Mouse (Mus musculus) ES-Bruce4 (cell line): ENCODE data around the gene Lhpp. TPM values are rescaled to one million over a fixed set of nuclear protein-coding genes. Genes with fewer than 3 reads are reported as not detected.

Source experiments
- H3K27ac ChIP-seq: 2 replicates; pipeline ENCODE4 v1.5.1; 2012; ENCODE audit warnings: low read length, inconsistent platforms; ENCODE audit not compliant: insufficient read depth
- H3K27me3 ChIP-seq: 2 replicates; pipeline ENCODE4 v1.6.1; 2012; ENCODE audit warnings: mild to moderate bottlenecking, low read length, inconsistent platforms; ENCODE audit not compliant: control insufficient read depth, poor library complexity, insufficient read depth, severe bottlenecking
- H3K36me3 ChIP-seq: 2 replicates; pipeline ENCODE4 v1.6.1; 2012; ENCODE audit warnings: inconsistent platforms, mild to moderate bottlenecking, low read length, moderate library complexity; ENCODE audit not compliant: control insufficient read depth, poor library complexity, insufficient read depth, severe bottlenecking
- H3K4me1 ChIP-seq: one replicate; pipeline ENCODE4 v1.8.1; 2011; ENCODE audit warnings: low read length; ENCODE audit not compliant: control insufficient read depth, insufficient read depth
- H3K4me3 ChIP-seq: 2 replicates; pipeline ENCODE4 v1.5.1; 2011; ENCODE audit warnings: low read depth, mild to moderate bottlenecking, low read length
- H3K9ac ChIP-seq: 2 replicates; pipeline ENCODE4 v1.6.1; 2012; ENCODE audit warnings: low read depth, mild to moderate bottlenecking, inconsistent platforms; ENCODE audit not compliant: poor library complexity, severe bottlenecking
- H3K9me3 ChIP-seq: replicated peaks from 2 replicates; pipeline ENCODE4 v1.6.1; 2012; ENCODE audit warnings: mild to moderate bottlenecking, low read length, inconsistent platforms; ENCODE audit not compliant: control insufficient read depth, poor library complexity, insufficient read depth, severe bottlenecking
- CTCF ChIP-seq: IDR thresholded peaks from one replicate; pipeline ENCODE4 v1.8.1; 2011; ENCODE audit warnings: low read depth, low read length
- EP300 ChIP-seq: IDR thresholded peaks from 2 replicates; pipeline ENCODE4 v1.6.1; 2011; ENCODE audit warnings: low read depth, low read length; ENCODE audit not compliant: insufficient read depth
- POLR2A ChIP-seq: IDR thresholded peaks from one replicate; pipeline ENCODE4 v1.8.1; 2011; ENCODE audit warnings: low read length; ENCODE audit not compliant: insufficient read depth
- polyA plus RNA-seq: library from polyadenylated mRNA; stranded (reverse); fragments of >200 nt; gene quantifications from 2 replicates; pipeline ENCODE4 v1.2.4, GENCODE M21; 2011; ENCODE audit warnings: low read depth; ENCODE audit not compliant: missing spikeins, insufficient read depth, insufficient read length

Gene Lhpp
- polyA plus RNA-seq, 1 experiment, result 5.6 TPM

GRCm38 (mm10) chr7:132581441-132581840 is 29.0 kb upstream of the Lhpp start:
- no peak overlapping the region for H3K27ac ChIP-seq
- no peaks in the 10 kb centered on the region for H3K9me3 ChIP-seq
- TF ChIP-seq EP300, result no peak
- TF ChIP-seq POLR2A, result no peak
- no peak for TF ChIP-seq CTCF
- no peak overlapping the region for H3K9ac ChIP-seq
- H3K4me1 ChIP-seq, result no peaks in the 10 kb centered on the region
- H3K27me3 ChIP-seq, result no peaks in the 10 kb centered on the region; the same call in 1 of the 2 replicates
- H3K36me3 ChIP-seq, result no peaks in the 10 kb centered on the region
- no peak overlapping the region for H3K4me3 ChIP-seq

- no peak overlapping the region for H3K4me3 ChIP-seq
- no peaks in the 10 kb centered on the region for H3K9me3 ChIP-seq
- no peak overlapping the region for H3K9ac ChIP-seq
- H3K27ac ChIP-seq, result no peak overlapping the region
- no peaks in the 10 kb centered on the region for H3K4me1 ChIP-seq
- no peaks in the 10 kb centered on the region for H3K36me3 ChIP-seq
- TF ChIP-seq CTCF (no peak), POLR2A (no peak), EP300 (no peak)
- H3K27me3 ChIP-seq, result no peaks in the 10 kb centered on the region
These were observed 24.5 kb upstream of the Lhpp start for GRCm38 (mm10) chr7:132585695-132586491.

DNA sequence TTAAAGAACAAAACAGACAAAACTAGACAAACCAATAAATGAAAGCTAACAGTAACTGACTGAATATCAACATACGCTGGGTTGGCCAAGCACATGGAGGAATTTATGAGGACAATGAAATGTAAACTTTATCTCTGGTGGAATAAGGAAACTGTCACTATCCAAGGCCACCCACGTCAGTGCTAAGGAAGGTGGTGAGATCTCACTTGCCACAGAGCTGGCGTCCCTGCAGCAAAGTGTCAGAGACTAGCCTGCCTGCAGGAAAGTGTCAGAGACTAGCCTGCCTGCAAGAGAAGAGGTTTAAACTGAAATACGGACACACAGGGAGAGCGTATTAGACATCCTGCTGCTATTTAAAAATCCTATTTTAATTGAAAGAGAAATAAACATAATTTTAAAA is 23.3 kb upstream of the Lhpp start:
- no peaks in the 10 kb centered on the region for H3K36me3 ChIP-seq

GRCm38 (mm10) chr7:132589610-132590009 is 20.8 kb upstream of the Lhpp start:
- H3K36me3 ChIP-seq, result no peaks in the 10 kb centered on the region
- H3K4me1 ChIP-seq, result no peaks in the 10 kb centered on the region
- no peak overlapping the region for H3K27ac ChIP-seq
- H3K9ac ChIP-seq, result no peak overlapping the region
- peaks cover 3% of the 10 kb centered on the region; the same call in 1 of the 2 replicates for H3K27me3 ChIP-seq
- H3K9me3 ChIP-seq, result no peaks in the 10 kb centered on the region
- no peak for TF ChIP-seq CTCF
- no peak for TF ChIP-seq EP300
- TF ChIP-seq POLR2A, result no peak
- no peak overlapping the region for H3K4me3 ChIP-seq

More for the DNA sequence above, 23.3 kb upstream of the Lhpp start:
- Histone ChIP-seq H3K27me3 (no peaks in the 10 kb centered on the region; the same call in 1 of the 2 replicates), H3K27ac (no peak overlapping the region), H3K4me1 (no peaks in the 10 kb centered on the region), H3K9ac (no peak overlapping the region), H3K4me3 (no peak overlapping the region), H3K9me3 (no peaks in the 10 kb centered on the region)
- no peak for TF ChIP-seq EP300
- TF ChIP-seq POLR2A, result no peak
- TF ChIP-seq CTCF, result no peak

DNA sequence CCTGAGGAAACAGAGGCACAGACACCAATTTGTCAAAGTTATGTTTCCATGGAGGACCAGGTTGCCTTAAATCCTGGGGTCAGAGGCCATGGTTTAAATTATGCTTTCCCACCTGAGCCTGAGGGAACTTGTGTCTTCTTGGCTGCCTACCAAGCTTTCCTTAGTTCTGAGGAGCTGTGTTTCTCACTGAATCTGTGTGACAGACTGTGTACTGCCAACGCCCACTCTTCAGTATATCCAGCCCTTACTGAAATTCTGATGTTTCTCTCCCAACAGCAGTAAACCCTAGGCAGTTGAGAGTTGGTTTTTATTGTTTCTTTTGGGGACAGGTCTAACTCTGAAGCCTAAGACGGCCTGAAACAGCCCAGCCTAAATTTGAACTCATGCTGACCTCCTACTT is 16.7 kb upstream of the Lhpp start:
- H3K9me3 ChIP-seq, result no peaks in the 10 kb centered on the region
- H3K27me3 ChIP-seq, result peaks cover 19% of the 10 kb centered on the region

GRCm38 (mm10) chr7:132594325-132594724 is 16.1 kb upstream of the Lhpp start:
- H3K9me3 ChIP-seq, result no peaks in the 10 kb centered on the region
- no peak overlapping the region for H3K27ac ChIP-seq
- no peaks in the 10 kb centered on the region for H3K4me1 ChIP-seq
- no peaks in the 10 kb centered on the region for H3K36me3 ChIP-seq
- TF ChIP-seq EP300, result no peak
- TF ChIP-seq POLR2A, result no peak
- no peak for TF ChIP-seq CTCF
- peaks cover 25% of the 10 kb centered on the region for H3K27me3 ChIP-seq
- no peak overlapping the region for H3K9ac ChIP-seq
- H3K4me3 ChIP-seq, result no peak overlapping the region

More for the DNA sequence above, 16.7 kb upstream of the Lhpp start:
- Histone ChIP-seq H3K27ac (no peak overlapping the region), H3K9ac (no peak overlapping the region), H3K4me1 (no peaks in the 10 kb centered on the region), H3K36me3 (no peaks in the 10 kb centered on the region), H3K4me3 (no peak overlapping the region)
- no peak for TF ChIP-seq EP300
- no peak for TF ChIP-seq POLR2A
- no peak for TF ChIP-seq CTCF
